Mouse (Mus musculus) intestine, embryonic 14.5 days (tissue): ENCODE results near the gene Gm11492. TPM values are rescaled to one million over a fixed set of nuclear protein-coding genes. Genes with fewer than 3 reads are reported as not detected.

Experiments used
- ATAC-seq: fragments of 200-750 bp; cut with Nextera tagmentation; replicated peaks from 2 replicates; pipeline ENCODE4 v1.8.0; 2017; ENCODE audit warnings: low read depth, moderate number of reproducible peaks, moderate TSS enrichment, moderate library complexity; ENCODE audit not compliant: low FRiP score, low TSS enrichment
- DNase-seq: peaks from one replicate; pipeline ENCODE4 v3.0.0-alpha.2; 2018; ENCODE audit warnings: low spot score
- H3K27ac ChIP-seq: fragments of 300-500 bp; sonication (generic); 2 replicates; pipeline ENCODE4 v1.5.1; 2014; ENCODE audit warnings: low read depth, mild to moderate bottlenecking, control low read depth
- H3K27me3 ChIP-seq: fragments of 300-500 bp; sonication (generic); replicated peaks from 2 replicates; pipeline ENCODE4 v1.6.1; 2014; ENCODE audit warnings: low read length, control low read depth; ENCODE audit not compliant: control insufficient read depth, insufficient read depth
- H3K36me3 ChIP-seq: fragments of 300-500 bp; sonication (generic); 2 replicates; pipeline ENCODE4 v1.6.1; 2014; ENCODE audit warnings: low read length, control low read depth; ENCODE audit not compliant: control insufficient read depth, insufficient read depth
- H3K4me1 ChIP-seq: fragments of 300-500 bp; sonication (generic); replicated peaks from 2 replicates; pipeline ENCODE4 v1.6.1; 2014; ENCODE audit warnings: low read length, control low read depth, mixed read lengths; ENCODE audit not compliant: control insufficient read depth, insufficient read depth
- H3K4me2 ChIP-seq: fragments of 300-500 bp; sonication (generic); 2 replicates; pipeline ENCODE4 v1.6.1; 2014; ENCODE audit warnings: low read length
- H3K4me3 ChIP-seq: fragments of 300-500 bp; sonication (generic); 2 replicates; pipeline ENCODE4 v1.5.1; 2014; ENCODE audit warnings: low read depth, low read length, control low read depth, mixed read lengths
- H3K9ac ChIP-seq: fragments of 300-500 bp; sonication (generic); 2 replicates; pipeline ENCODE4 v1.6.1; 2014; ENCODE audit warnings: mild to moderate bottlenecking, low read length
- H3K9me3 ChIP-seq: fragments of 300-500 bp; sonication (generic); 2 replicates; pipeline ENCODE4 v1.6.1; 2016; ENCODE audit warnings: low read length, control low read depth; ENCODE audit not compliant: control insufficient read depth
- WGBS: fragments of 180-500 bp; shearing (Covaris S2); extraction: QIAGEN DNeasy Blood & Tissue Kit; methylation state at CpG from one replicate; pipeline ENCODE4 v1.1.7; 2014; 5-methylcytosine and 5-hydroxymethylcytosine counted together
- polyA plus RNA-seq: library from polyadenylated mRNA; unstranded; fragments of >200 nt; fragmentation: Nextera tagmentation; extraction: Ambion mirVana; gene quantifications from 2 replicates; pipeline ENCODE4 v1.2.1, GENCODE M21; 2014

Gm11492 gene
- polyA plus RNA-seq = not detected in 2 replicates

GRCm38 (mm10) chr11:87566501-87566900, at the start of gene Gm11492:
Gene Gm11492, plus strand, starts transcription at chr11:87566653.
- 72% methylated on average over 3 of the region's 3 CpGs for WGBS
- H3K27ac ChIP-seq = no peak within 1 kb of the TSS
- H3K4me1 ChIP-seq = no peaks in the 10 kb centered on the region

GRCm38 (mm10) chr11:87519260-87519659, 47.2 kb upstream of the Gm11492 start:
- Histone ChIP-seq H3K4me3 (no peak overlapping the region), H3K9ac (no peak overlapping the region), H3K4me2 (no peak overlapping the region), H3K27ac (no peak overlapping the region), H3K9me3 (no peaks in the 10 kb centered on the region), H3K27me3 (no peaks in the 10 kb centered on the region), H3K4me1 (no peaks in the 10 kb centered on the region), H3K36me3 (no peaks in the 10 kb centered on the region)
- ATAC-seq (peak; percentile 76; the same call in 1 of the 2 replicates), DNase-seq (no peak)
- WGBS = 6% methylated on average over 2 of the region's 2 CpGs

More at GRCm38 (mm10) chr11:87566501-87566900, at the start of gene Gm11492:
- Histone ChIP-seq H3K9me3 (no peaks in the 10 kb centered on the region), H3K4me3 (no peak within 1 kb of the TSS), H3K36me3 (no peaks in the 10 kb centered on the region), H3K4me2 (no peak within 1 kb of the TSS), H3K9ac (no peak within 1 kb of the TSS), H3K27me3 (no peaks in the 10 kb centered on the region)
- no peak for DNase-seq
- ATAC-seq = no peak

- Histone ChIP-seq H3K9ac (no peak overlapping the region), H3K27me3 (no peaks in the 10 kb centered on the region), H3K36me3 (no peaks in the 10 kb centered on the region), H3K4me2 (no peak overlapping the region), H3K4me3 (no peak overlapping the region), H3K9me3 (no peaks in the 10 kb centered on the region), H3K4me1 (no peaks in the 10 kb centered on the region), H3K27ac (no peak overlapping the region)
- no peak for ATAC-seq
- WGBS = 81% methylated on average over 5 of the region's 5 CpGs
- no peak for DNase-seq
Observed at GRCm38 (mm10) chr11:87523466-87523865, 43.0 kb upstream of the Gm11492 start.

GRCm38 (mm10) chr11:87523967-87524366, 42.5 kb upstream of the Gm11492 start:
- DNase-seq (no peak), ATAC-seq (no peak)
- Histone ChIP-seq H3K4me2 (no peak overlapping the region), H3K9ac (no peak overlapping the region), H3K4me3 (no peak overlapping the region), H3K27ac (no peak overlapping the region), H3K9me3 (no peaks in the 10 kb centered on the region), H3K27me3 (no peaks in the 10 kb centered on the region), H3K36me3 (no peaks in the 10 kb centered on the region), H3K4me1 (no peaks in the 10 kb centered on the region)

GRCm38 (mm10) chr11:87524780-87525179, 41.7 kb upstream of the Gm11492 start:
- DNase-seq (no peak), ATAC-seq (no peak)
- H3K4me3 ChIP-seq = no peak overlapping the region
- no peaks in the 10 kb centered on the region for H3K36me3 ChIP-seq
- no peaks in the 10 kb centered on the region for H3K4me1 ChIP-seq
- H3K4me2 ChIP-seq = no peak overlapping the region
- H3K9me3 ChIP-seq = no peaks in the 10 kb centered on the region
- no peaks in the 10 kb centered on the region for H3K27me3 ChIP-seq
- H3K9ac ChIP-seq = no peak overlapping the region
- no peak overlapping the region for H3K27ac ChIP-seq

GRCm38 (mm10) chr11:87527364-87527763, 39.1 kb upstream of the Gm11492 start:
- Histone ChIP-seq H3K36me3 (no peaks in the 10 kb centered on the region), H3K4me2 (no peak overlapping the region), H3K9me3 (no peaks in the 10 kb centered on the region), H3K27ac (no peak overlapping the region), H3K4me1 (no peaks in the 10 kb centered on the region), H3K9ac (no peak overlapping the region), H3K4me3 (no peak overlapping the region), H3K27me3 (no peaks in the 10 kb centered on the region)
- DNase-seq = no peak
- WGBS = 68% methylated on average over 3 of the region's 3 CpGs
- no peak for ATAC-seq

- H3K36me3 ChIP-seq = no peaks in the 10 kb centered on the region
- no peaks in the 10 kb centered on the region for H3K27me3 ChIP-seq
- no peak overlapping the region for H3K9ac ChIP-seq
- ATAC-seq = no peak
- H3K4me1 ChIP-seq = no peaks in the 10 kb centered on the region
- DNase-seq = no peak
- WGBS = 51% methylated on average over 4 of the region's 4 CpGs
- no peak overlapping the region for H3K4me2 ChIP-seq
- no peak overlapping the region for H3K27ac ChIP-seq
- H3K9me3 ChIP-seq = no peaks in the 10 kb centered on the region
- H3K4me3 ChIP-seq = no peak overlapping the region
Observed at GRCm38 (mm10) chr11:87527990-87528389, 38.5 kb upstream of the Gm11492 start.

- no peak overlapping the region for H3K9ac ChIP-seq
- no peak overlapping the region for H3K27ac ChIP-seq
- H3K4me3 ChIP-seq = no peak overlapping the region
- DNase-seq (no peak), ATAC-seq (no peak)
- H3K9me3 ChIP-seq = no peaks in the 10 kb centered on the region
- no peaks in the 10 kb centered on the region for H3K36me3 ChIP-seq
- no peaks in the 10 kb centered on the region for H3K27me3 ChIP-seq
- 53% methylated on average over 6 of the region's 6 CpGs for WGBS
- no peaks in the 10 kb centered on the region for H3K4me1 ChIP-seq
- no peak overlapping the region for H3K4me2 ChIP-seq
Observed at GRCm38 (mm10) chr11:87531695-87532094, 34.8 kb upstream of the Gm11492 start.

GRCm38 (mm10) chr11:87542285-87542684, 24.2 kb upstream of the Gm11492 start:
- H3K9me3 ChIP-seq = no peaks in the 10 kb centered on the region
- no peak overlapping the region for H3K9ac ChIP-seq
- H3K4me3 ChIP-seq = no peak overlapping the region
- no peaks in the 10 kb centered on the region for H3K27me3 ChIP-seq
- WGBS = 31% methylated on average over 8 of the region's 8 CpGs
- no peak overlapping the region for H3K27ac ChIP-seq
- H3K36me3 ChIP-seq = no peaks in the 10 kb centered on the region
- ATAC-seq = no peak
- no peak overlapping the region for H3K4me2 ChIP-seq
- DNase-seq = no peak
- no peaks in the 10 kb centered on the region; the same call in 1 of the 2 replicates for H3K4me1 ChIP-seq
